Mouse (Mus musculus) cerebellum, adult 2 months (tissue): ENCODE measurements around the gene Popdc3.

Experiments
- CTCF ChIP-seq: fragments of 200-500 bp; IDR thresholded peaks from 2 replicates; pipeline ENCODE4 v1.5.1; 2011; ENCODE audit warnings: low read depth, mild to moderate bottlenecking, control low read depth, low read length, moderate library complexity, borderline replicate concordance; ENCODE audit not compliant: insufficient read depth
- POLR2A ChIP-seq: fragments of 200-500 bp; IDR thresholded peaks from 2 replicates; pipeline ENCODE4 v1.6.1; 2011; ENCODE audit warnings: low read length, control low read depth, borderline replicate concordance; ENCODE audit not compliant: insufficient read depth

DNA sequence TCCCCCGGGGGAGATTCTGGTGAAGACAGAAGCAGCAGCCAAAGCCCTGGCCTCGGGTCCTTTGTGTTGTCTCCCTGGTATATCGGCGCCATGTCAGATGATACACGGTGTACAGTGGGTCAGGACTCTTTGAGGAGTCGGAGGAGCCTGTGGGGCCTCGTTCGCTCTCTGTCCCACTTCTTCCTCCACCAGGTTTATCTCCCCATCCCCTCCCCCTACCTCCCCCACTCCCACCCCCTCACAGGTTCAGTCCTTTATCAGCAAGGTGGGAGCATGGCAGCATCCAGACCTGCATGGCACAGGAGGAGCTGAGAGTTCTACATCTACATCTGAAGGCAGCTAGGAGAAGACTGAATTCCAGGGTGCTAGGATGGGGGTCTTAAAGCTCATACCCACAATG is 12.0 kb upstream of the Popdc3 start:
- TF ChIP-seq POLR2A (no peak), CTCF (no peak)
